Mouse (Mus musculus) heart, postnatal 0 days (tissue): Measurements from ENCODE around the gene Hist1h4f.
"Not testable (repeated sequence)": the region's sequence is repeated elsewhere in the genome, so short reads cannot be mapped to it uniquely, and the experiment has no call there.

Experiments
- CTCF ChIP-seq: IDR thresholded peaks from 2 replicates; pipeline ENCODE4 v1.5.1; 2016; ENCODE audit warnings: antibody characterized with exemption, control low read depth, low read depth
- EP300 ChIP-seq: IDR thresholded peaks from 2 replicates; pipeline ENCODE4 v1.6.1; 2016; ENCODE audit warnings: antibody characterized with exemption, low read depth

- not testable (repeated sequence) for TF ChIP-seq CTCF, EP300
Observed at GRCm38 (mm10) chr13:23533560-23534367, 17.7 kb downstream of the Hist1h4f start, which contains the start of gene Hist1h2af.
